Mouse (Mus musculus) layer of hippocampus, adult 9-11 months (tissue): ENCODE data around the gene Zbtb38.

ENCODE experiments used
- DNase-seq: peaks from one replicate; pipeline ENCODE4 v3.0.0; 2022

Zbtb38 gene

DNA sequence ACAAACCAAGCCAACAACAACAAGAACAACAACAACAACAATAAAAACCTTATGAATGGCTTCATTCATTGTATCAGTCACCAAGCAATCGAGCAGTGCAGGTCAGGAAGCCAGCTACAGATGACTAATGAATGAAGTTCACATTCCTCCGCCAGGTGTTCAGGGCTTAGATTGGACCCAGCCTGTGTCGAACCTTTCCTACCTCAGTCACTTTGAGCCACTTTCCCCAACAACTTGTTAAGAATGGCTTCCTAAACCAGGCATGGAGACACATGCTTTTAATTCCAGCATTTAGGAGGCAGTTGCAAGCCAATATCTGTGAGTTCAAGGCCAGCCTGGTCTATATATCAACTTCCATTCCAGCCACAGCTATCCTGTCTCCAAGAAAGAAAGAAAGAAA, 116.7 kb downstream of the Zbtb38 start:
- no peak for DNase-seq

- DNase-seq = no peak
Observed at GRCm38 (mm10) chr9:96635176-96635575, 117.5 kb downstream of the Zbtb38 start.

DNA sequence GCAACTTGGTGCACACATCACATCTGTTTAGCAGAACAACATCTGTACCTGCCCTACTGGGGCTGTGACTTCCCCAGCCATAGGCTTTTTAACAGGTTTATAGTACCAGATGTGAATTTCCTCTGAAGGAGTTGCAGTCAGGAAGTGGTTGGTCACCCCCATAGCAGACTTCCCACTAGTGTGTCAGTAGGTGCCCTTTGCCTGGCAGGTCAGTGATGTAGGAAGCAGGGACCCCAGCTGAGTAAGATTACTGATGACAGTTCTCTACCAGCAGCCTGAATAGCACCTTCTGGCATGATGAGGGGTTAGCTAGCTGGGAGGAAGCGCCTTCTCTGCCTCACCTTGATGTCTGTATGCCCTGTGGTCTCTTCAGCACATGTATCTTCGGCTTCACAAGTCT, 118.9 kb downstream of the Zbtb38 start:
- DNase-seq = no peak
